Mouse (Mus musculus) E14TG2a.4 (cell line): ENCODE results near the gene Fam174b.
A peak's percentile ranks its signal among the peaks of the same experiment; 100 is the strongest.

Source experiments
- CTCF ChIP-seq: conservative IDR thresholded peaks from 2 replicates; pipeline ENCODE4 v1.5.1; 2014; ENCODE audit warnings: low read length
- NANOG ChIP-seq: IDR thresholded peaks from 2 replicates; pipeline ENCODE4 v1.6.1; 2014; ENCODE audit warnings: borderline replicate concordance, low read length, mixed read lengths

DNA sequence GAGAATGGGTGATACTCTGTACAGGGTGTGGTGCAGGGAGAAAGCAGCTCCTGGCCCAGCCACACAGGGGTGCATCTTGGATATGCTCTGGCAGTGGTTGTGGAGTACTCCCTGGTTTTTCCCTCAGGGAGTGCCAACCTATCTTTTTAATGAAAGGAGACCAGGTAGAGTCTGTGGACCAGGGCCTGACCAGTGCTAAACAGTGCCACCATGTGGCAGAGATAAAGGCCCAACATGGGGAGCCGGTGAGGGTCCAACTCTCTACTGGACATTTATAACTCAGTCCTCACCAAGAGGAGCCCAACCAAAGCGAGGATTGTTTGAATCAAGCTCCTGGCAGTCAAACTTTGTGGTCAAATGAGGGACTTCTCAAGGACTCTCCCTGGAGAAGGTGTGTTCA lies 69.2 kb downstream of the Fam174b start:
- TF ChIP-seq CTCF (peak; percentile 22; the same call in 1 of the 2 replicates), NANOG (no peak)
